Mouse (Mus musculus) MEL (cell line): ENCODE measurements at regions not wholly inside any gene's neighbourhood (a gene's known extent, or its start where the extent isn't known, plus 50 kb on each side); places are given as distances from the start of the nearest gene placed in this dataset.

Experiments
- DNase-seq: peaks from one replicate; pipeline ENCODE4 v3.0.0; 2011; ENCODE audit warnings: low read depth, low spot score
- H3K27ac ChIP-seq: 2 replicates; pipeline ENCODE4 v1.5.1; 2012; ENCODE audit warnings: low read depth, mild to moderate bottlenecking, control low read depth, low read length, moderate library complexity; ENCODE audit not compliant: control insufficient read depth
- H3K27me3 ChIP-seq, 2 experiments: fragments of 150-350 bp in 1 of 2; sonication (generic) in 1 of 2; 2 replicates each; pipeline ENCODE4 v1.6.1; 2012; ENCODE audit warnings: low read length in 2 of 2, mild to moderate bottlenecking in 2 of 2, improper control_type of control experiment in 1 of 2, moderate library complexity in 1 of 2; ENCODE audit not compliant: insufficient read depth in 2 of 2, control insufficient read depth in 1 of 2
- H3K36me3 ChIP-seq, 2 experiments: 2 replicates each; pipeline ENCODE4 v1.6.1; 2012 to 2014; ENCODE audit warnings: low read length in 2 of 2, improper control_type of control experiment in 1 of 2, inconsistent platforms in 1 of 2, mild to moderate bottlenecking in 1 of 2; ENCODE audit not compliant: insufficient read depth in 2 of 2, control insufficient read depth in 1 of 2
- H3K4me1 ChIP-seq, 2 experiments: fragments of 150-350 bp in 1 of 2; sonication (generic) in 1 of 2; 2 replicates each; pipeline ENCODE4 v1.6.1; 2012; ENCODE audit warnings: low read length in 2 of 2, improper control_type of control experiment in 1 of 2, mild to moderate bottlenecking in 1 of 2; ENCODE audit not compliant: insufficient read depth in 2 of 2, control insufficient read depth in 1 of 2
- H3K4me3 ChIP-seq, 2 experiments: fragments of 150-350 bp in 1 of 2; sonication (generic) in 1 of 2; 2 replicates each; pipeline ENCODE4 v1.5.1; 2012; ENCODE audit warnings: low read depth in 2 of 2, low read length in 2 of 2, mild to moderate bottlenecking in 2 of 2, moderate library complexity in 2 of 2, control low read depth in 1 of 2, improper control_type of control experiment in 1 of 2; ENCODE audit not compliant: control insufficient read depth in 1 of 2, insufficient read depth in 1 of 2
- H3K79me2 ChIP-seq: 2 replicates; pipeline ENCODE4 v1.6.1; 2012; ENCODE audit warnings: mild to moderate bottlenecking, low read length, moderate library complexity; ENCODE audit not compliant: control insufficient read depth, poor library complexity, insufficient read depth
- H3K9ac ChIP-seq: 2 replicates; pipeline ENCODE4 v1.6.1; 2012; ENCODE audit warnings: low read depth, mild to moderate bottlenecking, control low read depth, low read length, moderate library complexity; ENCODE audit not compliant: control insufficient read depth, poor library complexity, severe bottlenecking
- H3K9me3 ChIP-seq: fragments of 150-350 bp; sonication (generic); replicated peaks from 2 replicates; pipeline ENCODE4 v1.6.1; 2012; ENCODE audit warnings: mild to moderate bottlenecking, low read length, improper control_type of control experiment, moderate library complexity; ENCODE audit not compliant: insufficient read depth
- CHD1 ChIP-seq: IDR thresholded peaks from 2 replicates; pipeline ENCODE4 v1.6.1; 2012; ENCODE audit warnings: low read depth, mild to moderate bottlenecking, inconsistent platforms, low read length, improper control_type of control experiment
- CHD2 ChIP-seq: IDR thresholded peaks from 2 replicates; pipeline ENCODE4 v1.6.1; 2011; ENCODE audit warnings: low read length, improper control_type of control experiment
- E2F4 ChIP-seq: IDR thresholded peaks from 2 replicates; pipeline ENCODE4 v1.6.1; 2011; ENCODE audit warnings: low read depth, low read length, improper control_type of control experiment, borderline replicate concordance
- ELF1 ChIP-seq: IDR thresholded peaks from 2 replicates; pipeline ENCODE4 v1.6.1; 2014; ENCODE audit warnings: low read depth, mild to moderate bottlenecking, inconsistent platforms, low read length, improper control_type of control experiment, moderate library complexity
- EP300 ChIP-seq, 2 experiments: IDR thresholded peaks; 2 replicates each; pipeline ENCODE4 v1.6.1; 2011; ENCODE audit warnings: improper control_type of control experiment in 2 of 2, low read length in 2 of 2, low read depth in 1 of 2, mild to moderate bottlenecking in 1 of 2
- GATA1 ChIP-seq: IDR thresholded peaks from 2 replicates; pipeline ENCODE4 v1.6.1; 2011; ENCODE audit warnings: low read depth, low read length, improper control_type of control experiment
- JUND ChIP-seq: IDR thresholded peaks from 2 replicates; pipeline ENCODE4 v1.6.1; 2011; ENCODE audit warnings: low read depth, mild to moderate bottlenecking, improper control_type of control experiment, low read length
- MAFK ChIP-seq: IDR thresholded peaks from 2 replicates; pipeline ENCODE4 v1.6.1; 2011; ENCODE audit warnings: low read depth, mild to moderate bottlenecking, low read length, improper control_type of control experiment, borderline replicate concordance
- MAX ChIP-seq: IDR thresholded peaks from 2 replicates; pipeline ENCODE4 v1.6.1; 2011; ENCODE audit warnings: low read length, improper control_type of control experiment
- MEF2A ChIP-seq: IDR thresholded peaks from 2 replicates; pipeline ENCODE4 v1.6.1; 2014; ENCODE audit warnings: low read depth, mild to moderate bottlenecking, inconsistent platforms, low read length, improper control_type of control experiment; ENCODE audit not compliant: poor library complexity, insufficient replicate concordance, severe bottlenecking; ENCODE audit errors: extremely low read depth
- MYC ChIP-seq: IDR thresholded peaks from 2 replicates; pipeline ENCODE4 v1.6.1; 2011; ENCODE audit warnings: low read depth, mild to moderate bottlenecking, low read length, improper control_type of control experiment, moderate library complexity
- POLR2A ChIP-seq, 2 experiments: IDR thresholded peaks; 2 replicates each; pipeline ENCODE4 v1.6.1; 2011 to 2012; ENCODE audit warnings: low read length in 2 of 2, mild to moderate bottlenecking in 2 of 2, control low read depth in 1 of 2, improper control_type of control experiment in 1 of 2, low read depth in 1 of 2, moderate library complexity in 1 of 2; ENCODE audit not compliant: control insufficient read depth in 1 of 2, insufficient read depth in 1 of 2, poor library complexity in 1 of 2
- POLR2AphosphoS2 ChIP-seq: IDR thresholded peaks from 2 replicates; pipeline ENCODE4 v1.6.1; 2011; ENCODE audit warnings: low read length, improper control_type of control experiment
- SIN3A ChIP-seq: IDR thresholded peaks from 2 replicates; pipeline ENCODE4 v1.6.1; 2012; ENCODE audit warnings: low read length, improper control_type of control experiment, inconsistent platforms
- SMC3 ChIP-seq: IDR thresholded peaks from 2 replicates; pipeline ENCODE4 v1.6.1; 2011; ENCODE audit warnings: low read depth, low read length, improper control_type of control experiment
- TAL1 ChIP-seq: IDR thresholded peaks from 2 replicates; pipeline ENCODE4 v1.6.1; 2012; ENCODE audit warnings: mild to moderate bottlenecking, inconsistent platforms, low read length, moderate library complexity, mixed read lengths
- USF1 ChIP-seq: IDR thresholded peaks from 2 replicates; pipeline ENCODE4 v1.6.1; 2014; ENCODE audit warnings: low read depth, mild to moderate bottlenecking, inconsistent platforms, low read length, improper control_type of control experiment, moderate library complexity
- USF2 ChIP-seq, 2 experiments: IDR thresholded peaks; 2 replicates each; pipeline ENCODE4 v1.6.1; 2011 to 2012; ENCODE audit warnings: improper control_type of control experiment in 2 of 2, low read length in 2 of 2, borderline replicate concordance in 1 of 2, inconsistent platforms in 1 of 2, low read depth in 1 of 2, mild to moderate bottlenecking in 1 of 2; ENCODE audit not compliant: insufficient read depth in 1 of 2

- TF ChIP-seq CHD1, result no peak
- TF ChIP-seq MAX, result no peak
- TF ChIP-seq MEF2A, result no peak
- no peak for TF ChIP-seq CHD2
- TF ChIP-seq SIN3A, result no peak
- TF ChIP-seq MAFK, result no peak
- no peak for TF ChIP-seq POLR2A (IDR thresholded peaks at IDR 0.05; ENCODE audit: control insufficient read depth in 1 of 2, insufficient read depth in 1 of 2, low read depth in 1 of 2, low read length in 2 of 2, poor library complexity in 1 of 2)
- TF ChIP-seq, all 39 proteins: peak for 0
- no peak overlapping the region for H3K9ac ChIP-seq
- H3K27me3 ChIP-seq, result no peaks in the 10 kb centered on the region
- no peak overlapping the region for H3K27ac ChIP-seq
- H3K36me3 ChIP-seq, result no peaks in the 10 kb centered on the region
- no peaks in the 10 kb centered on the region for H3K79me2 ChIP-seq
- no peaks in the 10 kb centered on the region for H3K9me3 ChIP-seq
- DNase-seq, result no peak
- H3K4me1 ChIP-seq, result no peaks in the 10 kb centered on the region
- no peak overlapping the region for H3K4me3 ChIP-seq
These were observed 91.1 kb upstream of the Sulf2 start for GRCm38 (mm10) chr2:166246401-166247189.

GRCm38 (mm10) chr2:166245219-166245618 is 89.8 kb upstream of the Sulf2 start:
- no peak for DNase-seq
- TF ChIP-seq USF1 (no peak), CHD2 (no peak), MYC (no peak), TAL1 (no peak), SMC3 (no peak), JUND (no peak), GATA1 (no peak), ELF1 (no peak), USF2 (IDR thresholded peaks at IDR 0.05; ENCODE audit: borderline replicate concordance in 1 of 2, insufficient read depth in 1 of 2, low read depth in 1 of 2, low read length in 2 of 2) (no peak), POLR2AphosphoS2 (no peak), E2F4 (no peak), EP300 (IDR thresholded peaks at IDR 0.05; ENCODE audit: low read depth in 1 of 2, low read length in 2 of 2) (no peak)
- TF ChIP-seq, all 39 proteins: peak for 0
- Histone ChIP-seq H3K36me3 (no peaks in the 10 kb centered on the region), H3K4me1 (no peaks in the 10 kb centered on the region), H3K4me3 (no peak overlapping the region), H3K27me3 (no peaks in the 10 kb centered on the region), H3K79me2 (no peaks in the 10 kb centered on the region), H3K27ac (no peak overlapping the region), H3K9me3 (no peaks in the 10 kb centered on the region), H3K9ac (no peak overlapping the region)
